Mouse (Mus musculus): ENCODE measurements around the gene Nudcd3. TPM values are rescaled to one million over a fixed set of nuclear protein-coding genes. Genes with fewer than 3 reads are reported as not detected.

Nudcd3 gene
- polyA plus RNA-seq, 1 experiment, result 9.9 TPM

- H3K36me3 ChIP-seq (replicated peaks; ENCODE audit: low read length), result no peaks in the 10 kb centered on the region
- peaks cover 37% of the 10 kb centered on the region for H3K4me1 ChIP-seq
- TF ChIP-seq GATA1 (IDR thresholded peaks at IDR 0.05; ENCODE audit: borderline replicate concordance, low read length), result no peak
- no peak for TF ChIP-seq FLI1 (IDR thresholded peaks at IDR 0.05; ENCODE audit: low read length)
- peak within 1 kb of the TSS; percentile 85 for H3K4me3 ChIP-seq (replicated peaks)
- 0 out of 2 replicates have a peak, but pooled peaks cover 1% of the 10 kb centered on the region for H3K9me3 ChIP-seq
- peaks cover 98% of the 10 kb centered on the region for H3K27me3 ChIP-seq (replicated peaks)
Measured at GRCm38 (mm10) chr11:6066176-6066575, 134.0 kb downstream of the Nudcd3 start, which contains the start of gene Camk2b. Gene Camk2b (minus strand): TSS chr11:6066362.

GRCm38 (mm10) chr11:6065551-6066121 lies 134.6 kb downstream of the Nudcd3 start:
- Histone ChIP-seq H3K9me3 (no peaks in the 10 kb centered on the region), H3K27me3 (replicated peaks) (peaks cover 97% of the 10 kb centered on the region), H3K36me3 (replicated peaks; ENCODE audit: low read length) (no peaks in the 10 kb centered on the region), H3K4me3 (replicated peaks) (peak overlapping the region; percentile 85), H3K4me1 (peaks cover 31% of the 10 kb centered on the region)
- TF ChIP-seq GATA1 (IDR thresholded peaks at IDR 0.05; ENCODE audit: borderline replicate concordance, low read length) (no peak), FLI1 (IDR thresholded peaks at IDR 0.05; ENCODE audit: low read length) (no peak)

- Histone ChIP-seq H3K9me3 (no peaks in the 10 kb centered on the region), H3K27me3 (replicated peaks) (peaks cover 98% of the 10 kb centered on the region), H3K4me3 (replicated peaks) (peak overlapping the region; percentile 85), H3K36me3 (replicated peaks; ENCODE audit: low read length) (no peaks in the 10 kb centered on the region), H3K4me1 (peaks cover 26% of the 10 kb centered on the region)
- no peak for TF ChIP-seq FLI1 (IDR thresholded peaks at IDR 0.05; ENCODE audit: low read length)
- TF ChIP-seq GATA1 (IDR thresholded peaks at IDR 0.05; ENCODE audit: borderline replicate concordance, low read length), result no peak
Measured at GRCm38 (mm10) chr11:6065046-6065521, 135.1 kb downstream of the Nudcd3 start.

- peak overlapping the region; percentile 85 for H3K4me3 ChIP-seq (replicated peaks)
- TF ChIP-seq FLI1 (IDR thresholded peaks at IDR 0.05; ENCODE audit: low read length) (no peak), GATA1 (IDR thresholded peaks at IDR 0.05; ENCODE audit: borderline replicate concordance, low read length) (no peak)
- H3K4me1 ChIP-seq, result peaks cover 24% of the 10 kb centered on the region
- peaks cover 95% of the 10 kb centered on the region for H3K27me3 ChIP-seq (replicated peaks)
- H3K36me3 ChIP-seq (replicated peaks; ENCODE audit: low read length), result no peaks in the 10 kb centered on the region
- H3K9me3 ChIP-seq, result no peaks in the 10 kb centered on the region
Measured at GRCm38 (mm10) chr11:6064215-6065045, 135.8 kb downstream of the Nudcd3 start.

GRCm38 (mm10) chr11:6063501-6064214 lies 136.6 kb downstream of the Nudcd3 start:
- no peaks in the 10 kb centered on the region for H3K9me3 ChIP-seq
- TF ChIP-seq GATA1 (IDR thresholded peaks at IDR 0.05; ENCODE audit: borderline replicate concordance, low read length) (no peak), FLI1 (IDR thresholded peaks at IDR 0.05; ENCODE audit: low read length) (no peak)
- H3K4me1 ChIP-seq, result peaks cover 24% of the 10 kb centered on the region
- no peak overlapping the region for H3K4me3 ChIP-seq (replicated peaks)
- no peaks in the 10 kb centered on the region for H3K36me3 ChIP-seq (replicated peaks; ENCODE audit: low read length)
- peaks cover 95% of the 10 kb centered on the region for H3K27me3 ChIP-seq (replicated peaks)

GRCm38 (mm10) chr11:6063065-6063464 lies 137.2 kb downstream of the Nudcd3 start:
- peaks cover 24% of the 10 kb centered on the region for H3K4me1 ChIP-seq
- TF ChIP-seq FLI1 (IDR thresholded peaks at IDR 0.05; ENCODE audit: low read length) (no peak), GATA1 (IDR thresholded peaks at IDR 0.05; ENCODE audit: borderline replicate concordance, low read length) (no peak)
- no peaks in the 10 kb centered on the region for H3K36me3 ChIP-seq (replicated peaks; ENCODE audit: low read length)
- H3K27me3 ChIP-seq (replicated peaks), result peaks cover 91% of the 10 kb centered on the region
- H3K9me3 ChIP-seq, result no peaks in the 10 kb centered on the region
- no peak overlapping the region for H3K4me3 ChIP-seq (replicated peaks)

- Histone ChIP-seq H3K4me3 (replicated peaks) (no peak overlapping the region), H3K36me3 (replicated peaks; ENCODE audit: low read length) (no peaks in the 10 kb centered on the region), H3K9me3 (no peaks in the 10 kb centered on the region), H3K4me1 (peaks cover 24% of the 10 kb centered on the region), H3K27me3 (replicated peaks) (peaks cover 86% of the 10 kb centered on the region)
- TF ChIP-seq GATA1 (IDR thresholded peaks at IDR 0.05; ENCODE audit: borderline replicate concordance, low read length) (no peak), FLI1 (IDR thresholded peaks at IDR 0.05; ENCODE audit: low read length) (no peak)
Measured at GRCm38 (mm10) chr11:6062329-6062728, 137.9 kb downstream of the Nudcd3 start.

- peaks cover 83% of the 10 kb centered on the region for H3K27me3 ChIP-seq (replicated peaks)
- peaks cover 20% of the 10 kb centered on the region for H3K4me1 ChIP-seq
- no peak for TF ChIP-seq GATA1 (IDR thresholded peaks at IDR 0.05; ENCODE audit: borderline replicate concordance, low read length)
- no peak for TF ChIP-seq FLI1 (IDR thresholded peaks at IDR 0.05; ENCODE audit: low read length)
- H3K4me3 ChIP-seq (replicated peaks), result no peak overlapping the region
- no peaks in the 10 kb centered on the region for H3K36me3 ChIP-seq (replicated peaks; ENCODE audit: low read length)
- no peaks in the 10 kb centered on the region for H3K9me3 ChIP-seq
Measured at GRCm38 (mm10) chr11:6061891-6062290, 138.3 kb downstream of the Nudcd3 start.

- Histone ChIP-seq H3K36me3 (replicated peaks; ENCODE audit: low read length) (no peaks in the 10 kb centered on the region), H3K27me3 (replicated peaks) (peaks cover 71% of the 10 kb centered on the region), H3K4me1 (peaks cover 9% of the 10 kb centered on the region; the same call in 1 of the 2 replicates), H3K4me3 (replicated peaks) (no peak overlapping the region), H3K9me3 (no peaks in the 10 kb centered on the region)
- TF ChIP-seq GATA1 (IDR thresholded peaks at IDR 0.05; ENCODE audit: borderline replicate concordance, low read length) (no peak), FLI1 (IDR thresholded peaks at IDR 0.05; ENCODE audit: low read length) (no peak)
Measured at GRCm38 (mm10) chr11:6059162-6059561, 141.1 kb downstream of the Nudcd3 start.

Other genes starting within 250 kb of the Nudcd3 start
- gene Ykt6, start 244.7 kb downstream of the Nudcd3 start, polyA plus RNA-seq (2012; ENCODE audit: insufficient read depth, low replicate concordance), result 3.9 and 8.8 TPM in 2 replicates
- 0.11 TPM in 1 of 2 replicates, not detected in the other for gene Camk2b, start 134.1 kb downstream of the Nudcd3 start, polyA plus RNA-seq (2012; ENCODE audit: insufficient read depth, low replicate concordance)
- gene A730071L15Rik, start 386 bp downstream of the Nudcd3 start, polyA plus RNA-seq (2012; ENCODE audit: insufficient read depth, low replicate concordance), result not detected in 2 replicates
- not detected in 2 replicates for gene Npc1l1, start 29.7 kb upstream of the Nudcd3 start, polyA plus RNA-seq (2012; ENCODE audit: insufficient read depth, low replicate concordance)
- 6.2 and 7.6 TPM in 2 replicates for gene Ddx56, start 67.4 kb upstream of the Nudcd3 start, polyA plus RNA-seq (2012; ENCODE audit: insufficient read depth, low replicate concordance)
- gene Tmed4, start 74.5 kb upstream of the Nudcd3 start, polyA plus RNA-seq (2012; ENCODE audit: insufficient read depth, low replicate concordance), result 2.5 and 33.8 TPM in 2 replicates
- gene Ogdh, start 91.2 kb upstream of the Nudcd3 start, polyA plus RNA-seq (2012; ENCODE audit: insufficient read depth, low replicate concordance), result 19.3 and 34.8 TPM in 2 replicates
- 225 and 608 TPM in 2 replicates for gene Zmiz2, start 188.7 kb upstream of the Nudcd3 start, polyA plus RNA-seq (2012; ENCODE audit: insufficient read depth, low replicate concordance)
- gene Ppia, start 215.0 kb upstream of the Nudcd3 start, polyA plus RNA-seq (2012; ENCODE audit: insufficient read depth, low replicate concordance), result 18.2 and 172 TPM in 2 replicates
- 23.2 and 32.7 TPM in 2 replicates for gene H2afv, start 244.0 kb upstream of the Nudcd3 start, polyA plus RNA-seq (2012; ENCODE audit: insufficient read depth, low replicate concordance)

Data from megakaryocyte, embryonic 14.5 days (primary cell).